Mouse (Mus musculus) stomach, embryonic 14.5 days (tissue): ENCODE results near the gene Asb1. TPM values are rescaled to one million over a fixed set of nuclear protein-coding genes. Genes with fewer than 3 reads are reported as not detected.

ENCODE experiments used
- ATAC-seq: fragments of 200-750 bp; cut with Nextera tagmentation; 2 replicates; pipeline ENCODE4 v1.8.0; 2017; ENCODE audit warnings: low read depth, moderate TSS enrichment; ENCODE audit not compliant: insufficient number of reproducible peaks, insufficient read depth, low FRiP score
- H3K27ac ChIP-seq: fragments of 300-500 bp; sonication (generic); 2 replicates; pipeline ENCODE4 v1.5.1; 2014; ENCODE audit warnings: mild to moderate bottlenecking, low read length, moderate library complexity, mixed read lengths
- H3K27me3 ChIP-seq: fragments of 300-500 bp; sonication (generic); 2 replicates; pipeline ENCODE4 v1.6.1; 2014; ENCODE audit warnings: low read length, control low read depth, mixed read lengths; ENCODE audit not compliant: control insufficient read depth, insufficient read depth
- H3K36me3 ChIP-seq: fragments of 300-500 bp; sonication (generic); 2 replicates; pipeline ENCODE4 v1.6.1; 2014; ENCODE audit warnings: mild to moderate bottlenecking, control low read depth, low read length, moderate library complexity, mixed read lengths; ENCODE audit not compliant: control insufficient read depth, insufficient read depth
- H3K4me1 ChIP-seq: fragments of 300-500 bp; sonication (generic); 2 replicates; pipeline ENCODE4 v1.6.1; 2014; ENCODE audit warnings: low read length, control low read depth, mixed read lengths; ENCODE audit not compliant: control insufficient read depth, insufficient read depth
- H3K4me2 ChIP-seq: fragments of 300-500 bp; sonication (generic); replicated peaks from 2 replicates; pipeline ENCODE4 v1.6.1; 2014; ENCODE audit warnings: low read depth, low read length, control low read depth
- H3K4me3 ChIP-seq: fragments of 300-500 bp; sonication (generic); 2 replicates; pipeline ENCODE4 v1.5.1; 2014; ENCODE audit warnings: low read depth, low read length, control low read depth
- H3K9ac ChIP-seq: fragments of 300-500 bp; sonication (generic); replicated peaks from 2 replicates; pipeline ENCODE4 v1.6.1; 2014; ENCODE audit warnings: low read depth, mild to moderate bottlenecking, control low read depth, low read length, moderate library complexity, mixed read lengths
- H3K9me3 ChIP-seq: fragments of 300-500 bp; sonication (generic); 2 replicates; pipeline ENCODE4 v1.6.1; 2016; ENCODE audit warnings: low read depth, low read length, control low read depth; ENCODE audit not compliant: control insufficient read depth
- WGBS: fragments of 180-500 bp; shearing (Covaris S2); extraction: QIAGEN DNeasy Blood & Tissue Kit; methylation state at CpG from one replicate; pipeline ENCODE4 v1.1.7; 2014; 5-methylcytosine and 5-hydroxymethylcytosine counted together
- polyA plus RNA-seq: library from polyadenylated mRNA; unstranded; fragments of >200 nt; fragmentation: Nextera tagmentation; extraction: Ambion mirVana; gene quantifications from 2 replicates; pipeline ENCODE4 v1.2.1, GENCODE M21; 2014

The Asb1 gene
- polyA plus RNA-seq, 1 experiment from 2014 or later: 6.5 TPM

GRCm38 (mm10) chr1:91577883-91578517 is 37.7 kb downstream of the Asb1 start:
- Histone ChIP-seq H3K27ac (peak overlapping the region; percentile 48; the same call in 1 of the 2 replicates), H3K4me2 (no peak overlapping the region), H3K4me3 (no peak overlapping the region), H3K27me3 (no peaks in the 10 kb centered on the region), H3K9ac (no peak overlapping the region), H3K36me3 (no peaks in the 10 kb centered on the region), H3K9me3 (no peaks in the 10 kb centered on the region), H3K4me1 (peaks cover 3% of the 10 kb centered on the region; the same call in 1 of the 2 replicates)
- 34% methylated on average over 7 of the region's 7 CpGs for WGBS
- peak; percentile 65 for ATAC-seq

GRCm38 (mm10) chr1:91580503-91580902 is 40.2 kb downstream of the Asb1 start:
- H3K4me2 ChIP-seq: no peak overlapping the region
- H3K27me3 ChIP-seq: no peaks in the 10 kb centered on the region

GRCm38 (mm10) chr1:91581206-91581605 is 40.9 kb downstream of the Asb1 start:
- Histone ChIP-seq H3K4me3 (no peak overlapping the region), H3K4me1 (peaks cover 3% of the 10 kb centered on the region; the same call in 1 of the 2 replicates), H3K36me3 (no peaks in the 10 kb centered on the region), H3K27me3 (no peaks in the 10 kb centered on the region), H3K9me3 (no peaks in the 10 kb centered on the region), H3K4me2 (no peak overlapping the region), H3K27ac (no peak overlapping the region), H3K9ac (no peak overlapping the region)
- WGBS: 67% methylated on average over 2 of the region's 2 CpGs
- no peak for ATAC-seq

More at GRCm38 (mm10) chr1:91580503-91580902, 40.2 kb downstream of the Asb1 start:
- Histone ChIP-seq H3K9ac (no peak overlapping the region), H3K9me3 (no peaks in the 10 kb centered on the region), H3K4me1 (peaks cover 3% of the 10 kb centered on the region; the same call in 1 of the 2 replicates), H3K27ac (no peak overlapping the region), H3K36me3 (no peaks in the 10 kb centered on the region), H3K4me3 (no peak overlapping the region)
- WGBS: 47% methylated on average over 2 of the region's 2 CpGs
- ATAC-seq: no peak

- Histone ChIP-seq H3K9me3 (no peaks in the 10 kb centered on the region), H3K27me3 (no peaks in the 10 kb centered on the region), H3K36me3 (no peaks in the 10 kb centered on the region), H3K9ac (no peak overlapping the region), H3K4me1 (no peaks in the 10 kb centered on the region), H3K27ac (no peak overlapping the region), H3K4me2 (no peak overlapping the region), H3K4me3 (no peak overlapping the region)
- ATAC-seq: peak; percentile 56; the same call in 1 of the 2 replicates
- WGBS: 61% methylated on average over 17 of the region's 17 CpGs
These were observed 44.9 kb downstream of the Asb1 start for GRCm38 (mm10) chr1:91584969-91585835.

GRCm38 (mm10) chr1:91589738-91590137 is 49.4 kb downstream of the Asb1 start:
- H3K4me1 ChIP-seq: no peaks in the 10 kb centered on the region
- no peak overlapping the region for H3K4me2 ChIP-seq
- no peak overlapping the region for H3K27ac ChIP-seq
- 43% methylated on average over 6 of the region's 6 CpGs for whole genome bisulfite sequencing
- H3K9ac ChIP-seq: no peak overlapping the region
- H3K4me3 ChIP-seq: no peak overlapping the region
- ATAC-seq: no peak
- no peaks in the 10 kb centered on the region; the same call in 1 of the 2 replicates for H3K9me3 ChIP-seq
- H3K27me3 ChIP-seq: no peaks in the 10 kb centered on the region
- no peaks in the 10 kb centered on the region for H3K36me3 ChIP-seq

GRCm38 (mm10) chr1:91595521-91596020 is 55.2 kb downstream of the Asb1 start:
- H3K27me3 ChIP-seq: no peaks in the 10 kb centered on the region
- no peak overlapping the region for H3K9ac ChIP-seq
- WGBS: 88% methylated on average over 9 of the region's 9 CpGs
- no peak overlapping the region for H3K4me2 ChIP-seq
- H3K27ac ChIP-seq: no peak overlapping the region
- ATAC-seq: no peak
- no peak overlapping the region for H3K4me3 ChIP-seq
- no peaks in the 10 kb centered on the region; the same call in 1 of the 2 replicates for H3K9me3 ChIP-seq
- H3K36me3 ChIP-seq: no peaks in the 10 kb centered on the region
- no peaks in the 10 kb centered on the region for H3K4me1 ChIP-seq

- H3K4me2 ChIP-seq: no peak overlapping the region
- ATAC-seq: no peak
- H3K27ac ChIP-seq: no peak overlapping the region
- no peak overlapping the region for H3K4me3 ChIP-seq
- 89% methylated on average over 5 of the region's 5 CpGs for WGBS
- H3K9ac ChIP-seq: no peak overlapping the region
- no peaks in the 10 kb centered on the region for H3K36me3 ChIP-seq
- no peaks in the 10 kb centered on the region for H3K27me3 ChIP-seq
- H3K9me3 ChIP-seq: no peaks in the 10 kb centered on the region; the same call in 1 of the 2 replicates
- peaks cover 5% of the 10 kb centered on the region; the same call in 1 of the 2 replicates for H3K4me1 ChIP-seq
These were observed 57.3 kb downstream of the Asb1 start for GRCm38 (mm10) chr1:91597611-91598010.

- Histone ChIP-seq H3K4me2 (no peak overlapping the region), H3K4me3 (no peak overlapping the region), H3K27me3 (no peaks in the 10 kb centered on the region), H3K9me3 (no peaks in the 10 kb centered on the region), H3K9ac (no peak overlapping the region), H3K4me1 (peaks cover 5% of the 10 kb centered on the region; the same call in 1 of the 2 replicates), H3K36me3 (no peaks in the 10 kb centered on the region), H3K27ac (no peak overlapping the region)
- ATAC-seq: peak; percentile 73; the same call in 1 of the 2 replicates
- 28% methylated on average over 9 of the region's 9 CpGs for WGBS
These were observed 60.5 kb downstream of the Asb1 start for GRCm38 (mm10) chr1:91600671-91601361.
